Mouse (Mus musculus) neural tube, embryonic 12.5 days (tissue): ENCODE results near the gene Cd2. TPM values are rescaled to one million over a fixed set of nuclear protein-coding genes. Genes with fewer than 3 reads are reported as not detected.

ENCODE experiments used
- ATAC-seq: fragments of 200-750 bp; cut with Nextera tagmentation; 2 replicates; pipeline ENCODE4 v1.8.0; 2017; ENCODE audit warnings: low read depth, mild to moderate bottlenecking, moderate TSS enrichment, moderate library complexity; ENCODE audit not compliant: low FRiP score
- H3K27ac ChIP-seq: fragments of 300-500 bp; sonication (generic); 2 replicates; pipeline ENCODE4 v1.5.1; 2016
- H3K27me3 ChIP-seq: fragments of 300-500 bp; sonication (generic); replicated peaks from 2 replicates; pipeline ENCODE4 v1.6.1; 2016; ENCODE audit warnings: mild to moderate bottlenecking
- H3K36me3 ChIP-seq: fragments of 300-500 bp; sonication (generic); 2 replicates; pipeline ENCODE4 v1.6.1; 2016; ENCODE audit warnings: mild to moderate bottlenecking
- H3K4me1 ChIP-seq: fragments of 300-500 bp; sonication (generic); 2 replicates; pipeline ENCODE4 v1.6.1; 2016
- H3K4me2 ChIP-seq: fragments of 300-500 bp; sonication (generic); replicated peaks from 2 replicates; pipeline ENCODE4 v1.6.1; 2016; ENCODE audit warnings: mild to moderate bottlenecking
- H3K4me3 ChIP-seq: fragments of 300-500 bp; sonication (generic); 2 replicates; pipeline ENCODE4 v1.5.1; 2016
- H3K9ac ChIP-seq: fragments of 300-500 bp; sonication (generic); 2 replicates; pipeline ENCODE4 v1.6.1; 2016; ENCODE audit warnings: mild to moderate bottlenecking
- H3K9me3 ChIP-seq: fragments of 300-500 bp; sonication (generic); 2 replicates; pipeline ENCODE4 v1.6.1; 2016; ENCODE audit warnings: mild to moderate bottlenecking
- WGBS: fragments of 180-500 bp; shearing (Covaris S2); methylation state at CpG from one replicate; pipeline ENCODE4 v1.1.7; 2016; 5-methylcytosine and 5-hydroxymethylcytosine counted together
- polyA plus RNA-seq: library from polyadenylated mRNA; unstranded; fragments of >200 nt; fragmentation: Nextera tagmentation; extraction: Ambion mirVana; gene quantifications from 2 replicates; pipeline ENCODE4 v1.2.1, GENCODE M21; 2016

The Cd2 gene
- polyA plus RNA-seq, 1 experiment from 2014 or later: not detected

GRCm38 (mm10) chr3:101229551-101229930, 58.2 kb downstream of the Cd2 start:
- Histone ChIP-seq H3K27ac (no peak overlapping the region), H3K9me3 (no peaks in the 10 kb centered on the region), H3K27me3 (no peaks in the 10 kb centered on the region), H3K36me3 (no peaks in the 10 kb centered on the region), H3K4me2 (no peak overlapping the region), H3K4me3 (no peak overlapping the region), H3K9ac (no peak overlapping the region), H3K4me1 (peaks cover 6% of the 10 kb centered on the region; the same call in 1 of the 2 replicates)
- no peak for ATAC-seq
- WGBS: 43% methylated on average over 5 of the region's 5 CpGs

DNA sequence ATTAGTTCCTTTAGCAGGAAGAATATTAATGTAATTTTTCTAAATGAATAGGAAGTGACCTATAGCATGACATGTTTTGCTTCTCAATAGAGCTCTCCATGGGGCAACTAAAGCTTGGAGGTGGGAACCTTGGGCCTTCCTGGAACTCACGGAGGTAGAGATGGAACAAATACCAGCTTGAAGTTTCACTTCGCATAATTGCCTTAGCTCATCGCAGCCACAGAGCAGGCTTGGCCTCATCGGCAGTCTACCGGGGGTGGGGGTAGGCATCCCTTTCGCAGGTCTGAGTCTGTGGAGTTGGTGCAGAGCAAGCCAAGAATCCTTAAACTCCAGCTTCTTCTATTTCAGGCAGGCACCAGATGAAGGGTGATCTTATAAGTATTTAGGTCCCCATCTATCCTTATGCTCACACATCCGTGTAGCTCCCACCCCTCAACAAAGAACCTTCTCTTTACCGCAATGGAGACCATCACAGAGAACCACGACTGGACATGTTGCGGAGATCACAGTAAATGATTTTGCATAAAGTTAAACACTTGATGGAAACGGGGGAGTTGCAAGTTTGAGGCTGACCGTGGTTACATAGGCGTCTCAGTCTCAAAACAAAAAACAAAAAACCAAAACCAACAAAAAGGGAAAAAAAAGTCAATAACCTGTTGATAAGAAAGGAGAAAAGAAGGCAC, 58.7 kb downstream of the Cd2 start:
- 89% methylated on average over 13 of the region's 13 CpGs for WGBS
- Histone ChIP-seq H3K9ac (no peak overlapping the region), H3K4me3 (no peak overlapping the region), H3K27ac (no peak overlapping the region), H3K9me3 (no peaks in the 10 kb centered on the region), H3K27me3 (no peaks in the 10 kb centered on the region), H3K36me3 (no peaks in the 10 kb centered on the region), H3K4me1 (peaks cover 6% of the 10 kb centered on the region; the same call in 1 of the 2 replicates), H3K4me2 (no peak overlapping the region)
- no peak for ATAC-seq

DNA sequence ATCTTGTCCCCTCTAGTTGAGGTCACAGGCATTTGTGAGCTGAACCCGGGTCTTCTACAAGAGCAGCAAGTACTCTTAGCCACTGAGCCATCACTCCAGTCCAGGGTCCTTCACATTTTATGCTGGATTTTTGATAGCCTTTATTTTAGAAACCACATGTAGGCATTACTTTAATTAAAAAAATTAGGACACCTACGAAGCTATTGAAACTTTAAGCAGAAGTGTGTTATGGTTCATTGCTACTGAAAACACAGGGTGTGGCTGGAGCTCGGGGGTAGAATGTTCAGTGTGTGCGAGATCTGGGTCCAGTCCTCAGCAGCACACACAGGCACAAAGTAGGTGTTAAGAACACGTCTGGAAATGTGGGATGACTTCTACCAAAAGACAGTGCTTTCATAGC, 59.7 kb downstream of the Cd2 start:
- 86% methylated on average over 5 of the region's 5 CpGs for WGBS
- H3K4me3 ChIP-seq: no peak overlapping the region
- no peak for ATAC-seq

More for the DNA sequence above, 59.7 kb downstream of the Cd2 start:
- H3K36me3 ChIP-seq: no peaks in the 10 kb centered on the region
- no peaks in the 10 kb centered on the region for H3K27me3 ChIP-seq
- no peak overlapping the region for H3K27ac ChIP-seq
- peaks cover 6% of the 10 kb centered on the region; the same call in 1 of the 2 replicates for H3K4me1 ChIP-seq
- H3K4me2 ChIP-seq: no peak overlapping the region
- no peak overlapping the region for H3K9ac ChIP-seq
- H3K9me3 ChIP-seq: no peaks in the 10 kb centered on the region

Other genes with a start within 250 kb of the Cd2 start
- 3.0 and 3.1 TPM in 2 replicates for gene Ptgfrn, start 177.7 kb downstream of the Cd2 start, polyA plus RNA-seq
- gene Igsf3, start 89.1 kb upstream of the Cd2 start, polyA plus RNA-seq: 49.8 and 55.0 TPM in 2 replicates